Mouse (Mus musculus) common myeloid progenitor, adult 5-6 weeks (primary cell): ENCODE results near the gene 1110017D15Rik. TPM values are rescaled to one million over a fixed set of nuclear protein-coding genes. Genes with fewer than 3 reads are reported as not detected.

ENCODE experiments used
- total RNA-seq: library from RNA; stranded (forward); fragments of 200-1000, 187-1606 nt; gene quantifications from 2 replicates; pipeline ENCODE4 v1.2.3, GENCODE M21; 2017

1110017D15Rik gene
- total RNA-seq, 1 experiment from 2014 or later = not detected

Other genes with a start within 250 kb of the 1110017D15Rik start
- gene Ubap2, start 242.2 kb downstream of the 1110017D15Rik start, total RNA-seq = 33.4 and 39.6 TPM in 2 replicates
- 30.6 and 37.8 TPM in 2 replicates for gene Dcaf12, start 202.4 kb downstream of the 1110017D15Rik start, total RNA-seq
- gene Ubap1, start 168.3 kb downstream of the 1110017D15Rik start, total RNA-seq = 28.9 and 44.8 TPM in 2 replicates
- 10.0 and 22.2 TPM in 2 replicates for gene Kif24, start 52.4 kb downstream of the 1110017D15Rik start, total RNA-seq
- gene Nudt2, start 52.2 kb downstream of the 1110017D15Rik start, total RNA-seq = 21.6 and 32.4 TPM in 2 replicates
- 0.09 TPM in 1 of 2 replicates, not detected in the other for gene AI464131, start 14.3 kb downstream of the 1110017D15Rik start, total RNA-seq
- gene Fam219a, start 52.2 kb upstream of the 1110017D15Rik start, total RNA-seq = 0.64 and 3.2 TPM in 2 replicates
- gene Dnaic1, start 52.4 kb upstream of the 1110017D15Rik start, total RNA-seq = not detected in 2 replicates
- gene Enho, start 123.0 kb upstream of the 1110017D15Rik start, total RNA-seq = not detected in 2 replicates
- not detected in 2 replicates for gene Cntfr, start 179.8 kb upstream of the 1110017D15Rik start, total RNA-seq
- gene Il11ra1, start 182.7 kb upstream of the 1110017D15Rik start, total RNA-seq = 104 and 110 TPM in 2 replicates
- 22.8 and 28.2 TPM in 2 replicates for gene Rpp25l, start 196.2 kb upstream of the 1110017D15Rik start, total RNA-seq
- 62.8 and 92.5 TPM in 2 replicates for gene Dctn3, start 205.8 kb upstream of the 1110017D15Rik start, total RNA-seq
- gene Arid3c, start 213.8 kb upstream of the 1110017D15Rik start, total RNA-seq = not detected in 2 replicates
- gene Galt, start 237.9 kb upstream of the 1110017D15Rik start, total RNA-seq = 18.4 and 26.9 TPM in 2 replicates
- gene Sigmar1, start 238.8 kb upstream of the 1110017D15Rik start, total RNA-seq = 61.0 and 86.9 TPM in 2 replicates